Mouse (Mus musculus): ENCODE results near the gene Prss27. TPM values are rescaled to one million over a fixed set of nuclear protein-coding genes. Genes with fewer than 3 reads are reported as not detected.
A peak's percentile ranks its signal among the peaks of the same experiment; 100 is the strongest.
"Not testable (repeated sequence)": the region's sequence is repeated elsewhere in the genome, so short reads cannot be mapped to it uniquely, and the experiment has no call there.

Gene Prss27
- total RNA-seq, 4 experiments from 2014 or later: not detected

- no peak for DNase-seq (ENCODE audit: low spot score)
These were observed 7.4 kb upstream of the Prss27 start for GRCm38 (mm10) chr17:24030551-24030950.

GRCm38 (mm10) chr17:24035087-24035486, 2.9 kb upstream of the Prss27 start:
- DNase-seq (ENCODE audit: low spot score): no peak

DNA sequence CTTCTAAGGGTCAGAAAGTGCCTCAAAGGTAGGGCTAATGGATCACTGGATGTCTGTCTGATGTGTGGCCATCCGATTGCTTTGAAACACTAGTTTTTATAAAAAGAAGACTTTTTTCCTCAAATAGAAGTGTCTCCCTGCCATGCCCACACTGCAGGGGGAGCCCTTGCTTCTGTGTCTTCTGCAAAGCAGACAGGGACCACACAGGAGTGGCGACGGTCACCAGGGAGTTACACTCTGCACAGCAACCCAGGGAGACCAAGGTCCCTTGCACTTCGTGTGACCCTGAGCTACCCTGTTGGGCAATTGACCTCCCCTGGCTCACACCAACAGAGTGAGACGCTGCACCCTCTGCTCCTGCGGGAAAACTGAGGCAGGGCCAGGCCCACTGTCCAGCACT, 990 bp upstream of the Prss27 start:
- no peak for DNase-seq (ENCODE audit: low spot score)

DNA sequence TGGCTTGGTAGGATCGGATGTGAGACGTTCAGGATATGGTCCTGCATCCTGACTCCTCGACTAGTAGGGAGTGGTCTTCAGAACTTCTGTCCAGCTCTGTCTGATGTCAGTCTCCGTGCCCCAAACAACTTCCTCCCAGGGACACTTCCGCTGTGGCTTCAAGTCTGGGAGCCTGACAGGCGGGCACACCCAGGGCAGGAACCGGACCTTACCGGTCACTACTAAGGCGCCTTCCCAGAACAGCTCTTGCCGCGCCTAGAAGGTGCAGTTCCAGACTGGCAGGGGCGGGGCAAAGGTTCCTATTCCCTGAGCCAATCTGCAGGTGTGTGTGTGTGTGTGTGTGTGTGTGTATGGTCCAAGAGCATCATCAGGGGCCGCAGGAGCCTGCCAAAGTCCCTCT, 584 bp upstream of the Prss27 start:
- no peak for DNase-seq (ENCODE audit: low spot score)

DNA sequence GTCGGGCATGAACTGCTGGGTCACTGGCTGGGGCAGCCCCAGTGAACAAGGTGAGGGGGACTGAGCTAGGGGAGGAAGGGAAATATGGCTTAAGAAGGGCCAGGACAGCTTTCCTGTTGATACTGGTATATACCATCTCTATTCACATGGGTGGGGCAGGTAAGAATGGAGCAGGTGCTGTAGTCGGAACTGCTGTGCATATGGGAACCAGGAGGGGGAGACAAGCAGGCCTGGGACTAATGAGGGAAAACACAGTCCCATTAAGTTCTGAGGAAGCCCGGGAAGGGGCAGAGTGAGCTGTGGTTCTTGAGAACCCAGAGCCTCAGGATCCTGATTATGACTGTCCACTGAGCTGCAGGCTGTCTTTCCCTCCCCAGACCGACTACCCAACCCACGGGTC, 6.5 kb downstream of the Prss27 start:
- DNase-seq (ENCODE audit: low spot score): no peak

DNA sequence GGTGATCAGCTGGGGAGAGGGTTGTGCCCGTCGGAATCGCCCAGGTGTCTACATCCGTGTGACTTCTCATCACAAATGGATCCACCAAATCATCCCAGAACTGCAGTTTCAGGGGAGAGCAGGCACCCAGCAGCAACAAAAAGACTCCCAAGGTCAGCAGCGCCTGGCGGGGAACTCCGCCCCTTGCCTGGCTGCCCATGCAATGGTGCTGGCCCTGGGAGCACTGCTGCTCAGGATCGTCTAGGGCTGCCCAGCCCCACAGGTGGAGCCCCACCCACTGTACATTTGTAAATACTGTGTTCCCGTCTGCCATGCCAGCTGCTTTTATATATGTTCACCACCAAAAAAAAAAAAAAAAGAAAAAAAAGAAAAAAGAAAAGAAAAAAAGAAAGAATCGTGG, 7.7 kb downstream of the Prss27 start:
- no peak for DNase-seq (ENCODE audit: low spot score)

GRCm38 (mm10) chr17:24046026-24046425, 8.1 kb downstream of the Prss27 start:
- DNase-seq (ENCODE audit: low spot score): no peak

GRCm38 (mm10) chr17:24048053-24048452, 10.1 kb downstream of the Prss27 start:
- no peak for DNase-seq (ENCODE audit: low spot score)

DNA sequence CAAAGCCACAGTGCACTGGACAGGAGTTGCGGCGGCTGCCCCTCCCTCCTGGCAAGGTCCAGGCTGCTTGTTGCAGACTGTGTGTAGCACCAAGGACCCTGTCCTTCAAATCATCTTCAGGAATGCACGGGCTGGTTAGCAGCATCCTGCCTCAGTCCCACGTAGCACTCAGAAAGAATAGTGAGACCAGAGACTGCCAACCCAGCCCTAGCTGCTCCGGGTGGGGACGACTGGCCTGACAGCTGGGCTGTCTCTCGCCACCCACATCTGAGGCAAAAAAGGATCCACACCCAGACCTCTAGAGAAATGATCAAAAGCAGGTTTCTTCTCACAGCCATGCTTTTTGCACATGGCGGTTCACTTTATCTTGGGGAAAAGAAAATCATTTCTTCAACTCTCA, 11.1 kb downstream of the Prss27 start:
- DNase-seq (ENCODE audit: low spot score): no peak

GRCm38 (mm10) chr17:24056636-24057625, 19.0 kb downstream of the Prss27 start:
- DNase-seq (ENCODE audit: low spot score): no peak

DNA sequence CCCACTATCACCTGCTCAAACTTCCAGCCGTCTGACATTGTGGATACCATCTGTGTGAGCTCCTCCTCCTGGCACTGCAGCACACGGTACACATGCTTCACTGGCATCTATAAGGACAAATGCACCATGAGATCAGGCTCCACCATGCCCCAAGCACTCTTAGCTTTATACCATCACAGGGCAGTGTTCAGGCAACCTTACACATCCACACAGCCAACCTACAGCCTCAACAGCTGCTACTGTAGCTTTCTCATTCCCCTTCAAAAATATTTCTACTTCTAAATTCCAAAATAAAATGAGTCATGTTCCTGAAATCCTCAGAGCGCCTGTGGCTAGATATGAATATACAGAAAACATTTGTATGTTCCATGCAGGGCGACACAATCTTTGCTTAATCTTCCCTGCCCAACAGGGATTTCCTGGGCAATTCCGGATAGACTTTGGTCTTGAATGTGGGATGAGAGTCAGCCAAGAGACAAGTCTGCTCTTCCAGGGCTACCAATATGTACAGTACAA, 19.8 kb downstream of the Prss27 start:
- no peak for DNase-seq (ENCODE audit: low spot score)

GRCm38 (mm10) chr17:24062459-24063155, 24.7 kb downstream of the Prss27 start:
- DNase-seq (ENCODE audit: low spot score): no peak

DNA sequence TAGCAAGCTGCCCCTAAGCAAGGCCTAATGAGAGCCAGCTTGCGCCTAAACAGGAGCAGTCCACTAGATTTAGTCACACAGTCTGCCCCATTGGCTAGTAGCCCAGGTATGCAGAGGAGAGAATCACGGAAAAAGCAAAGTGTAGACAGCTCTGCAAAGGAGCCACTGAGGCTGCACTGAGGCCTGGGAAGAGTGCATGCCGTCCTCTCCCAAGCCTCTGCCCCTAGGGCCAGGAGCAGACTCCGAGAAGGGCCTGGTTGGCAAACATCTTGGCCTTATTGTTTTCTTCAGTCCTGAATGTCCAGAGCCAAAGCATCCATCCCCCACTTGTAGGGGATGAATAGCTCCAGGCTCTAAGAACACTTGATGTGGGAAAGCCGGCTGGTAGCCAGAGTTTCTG, 30.3 kb downstream of the Prss27 start:
- DNase-seq (ENCODE audit: low spot score): no peak

GRCm38 (mm10) chr17:24069531-24069930, 31.6 kb downstream of the Prss27 start:
- DNase-seq (ENCODE audit: low spot score): no peak

GRCm38 (mm10) chr17:24072919-24073696, 35.2 kb downstream of the Prss27 start, which contains the start of gene Kctd5:
Gene Kctd5, minus strand, starts transcription at chr17:24073485.
- DNase-seq (ENCODE audit: low spot score): peak; percentile 94

DNA sequence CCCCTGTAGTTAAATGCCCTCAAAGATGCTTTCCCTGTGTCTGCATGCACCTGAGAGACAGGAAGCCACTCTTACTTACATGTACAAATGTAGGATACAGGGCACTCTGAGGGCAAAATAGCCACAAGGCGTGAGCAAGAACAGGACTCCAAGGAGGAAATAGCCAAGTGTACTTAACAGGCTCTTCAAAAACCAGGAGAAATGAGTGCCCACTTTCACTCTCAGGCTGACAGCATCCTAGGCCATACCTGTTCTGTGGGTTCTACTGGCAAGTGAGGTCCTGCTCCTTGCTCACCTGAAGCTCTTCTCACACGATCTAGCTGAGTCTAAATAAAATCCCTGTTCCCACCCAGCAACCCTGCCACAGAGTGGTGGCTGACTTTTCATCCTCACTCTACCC, 39.2 kb downstream of the Prss27 start:
- no peak for DNase-seq (ENCODE audit: low spot score)

DNA sequence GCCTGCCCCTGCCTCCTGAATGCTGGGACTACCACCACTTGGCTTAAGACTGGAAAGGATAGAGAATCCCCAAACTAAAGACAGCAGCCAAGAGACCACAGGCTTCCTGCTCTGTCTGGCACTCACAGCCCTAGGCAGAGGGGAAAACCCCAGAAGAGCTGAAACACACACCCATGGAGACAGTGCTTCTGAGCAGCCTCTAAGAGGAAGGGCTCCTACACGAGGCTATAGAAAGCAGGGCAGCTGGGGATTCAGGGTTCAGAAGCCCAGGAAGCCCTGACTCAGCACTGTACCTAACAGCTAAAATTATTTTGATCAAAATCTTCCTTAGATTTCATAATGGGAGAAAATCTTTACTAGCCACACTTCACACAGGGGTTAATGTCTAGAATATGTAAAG, 46.6 kb downstream of the Prss27 start:
- no peak for DNase-seq (ENCODE audit: low spot score)

DNA sequence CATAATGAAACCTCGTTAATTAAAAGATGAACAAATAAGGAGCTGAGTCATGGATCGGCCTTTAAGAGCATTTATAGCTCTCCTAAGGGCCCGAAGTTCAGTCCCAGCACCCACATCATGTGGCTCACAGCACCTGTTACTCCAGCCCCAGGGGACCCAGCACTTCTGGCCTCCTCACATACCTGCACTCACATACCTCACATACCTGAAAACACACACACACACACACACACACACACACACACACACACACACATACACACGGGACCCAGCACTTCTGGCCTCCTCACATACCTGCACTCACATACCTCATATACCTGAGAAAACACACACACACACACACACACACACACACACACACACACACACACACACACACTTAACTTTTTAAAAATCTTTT, 48.5 kb downstream of the Prss27 start:
- DNase-seq (ENCODE audit: low spot score): not testable (repeated sequence)

DNA sequence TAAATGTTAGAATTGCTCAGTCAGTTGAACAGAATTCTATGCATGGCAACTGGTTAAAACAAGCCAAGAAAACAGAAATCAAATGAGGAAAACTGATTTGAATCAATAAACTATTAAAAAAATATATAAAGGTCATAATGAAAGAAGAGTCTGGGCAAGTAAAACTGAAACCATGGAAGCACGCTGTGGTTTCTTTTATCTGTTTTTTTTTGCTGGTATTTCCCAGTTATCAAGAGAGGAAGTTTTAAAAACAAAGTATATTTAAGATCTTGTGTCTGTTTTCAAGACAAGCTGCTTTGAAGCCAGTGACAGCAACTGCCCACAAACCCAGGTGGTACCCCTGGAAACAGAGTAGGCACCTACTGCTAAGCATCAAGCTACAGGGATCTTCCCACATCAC, 52.6 kb downstream of the Prss27 start:
- no peak for DNase-seq (ENCODE audit: low spot score)

Measured in heart, adult 8-10 months (tissue).